Mouse (Mus musculus) kidney, postnatal 36 days (tissue): ENCODE data around the gene Nectin4.
"Not testable (repeated sequence)": the region's sequence is repeated elsewhere in the genome, so short reads cannot be mapped to it uniquely, and the experiment has no call there.

Experiments used
- DNase-seq, 2 experiments: peaks; one replicate each; pipeline ENCODE4 v3.0.0; 2021 to 2022; ENCODE audit warnings: mixed read lengths in 2 of 2

The Nectin4 gene

DNA sequence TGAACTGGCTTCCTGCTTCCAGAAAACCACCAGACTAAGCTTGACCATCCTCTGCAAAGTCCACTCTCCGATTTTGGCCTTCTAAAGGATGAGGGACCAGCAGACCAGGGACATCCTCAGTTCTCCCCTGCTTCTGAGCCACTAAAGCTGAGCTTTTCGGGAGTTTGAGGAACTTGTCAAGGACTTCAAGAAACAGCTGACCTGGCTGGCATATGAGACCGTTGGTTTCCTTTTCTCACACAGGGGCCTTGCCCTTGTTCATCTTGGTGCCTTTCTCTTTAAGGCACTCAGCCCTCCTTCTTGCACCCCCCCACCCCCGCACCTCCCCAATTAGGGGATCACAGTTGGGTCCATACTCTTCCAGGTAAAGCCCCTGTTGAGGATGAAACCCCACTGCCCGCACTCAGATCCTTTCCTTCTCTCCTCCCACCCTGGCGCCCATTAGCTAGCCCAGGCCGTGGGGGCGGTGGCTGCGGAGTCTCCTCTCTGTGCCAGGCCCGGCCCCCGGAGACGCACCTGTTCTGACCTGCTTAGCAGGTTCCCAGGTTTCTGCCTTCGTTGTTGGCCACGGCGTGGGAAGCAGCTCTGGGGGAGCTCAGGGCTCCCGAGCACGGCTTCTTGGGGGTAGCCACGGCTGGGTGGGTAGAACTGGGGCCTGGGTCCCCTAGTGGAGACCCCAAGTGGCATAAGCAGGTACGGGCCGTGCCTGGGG lies at the start of gene Nectin4:
TSS of gene Nectin4 (plus strand) at position 255 of the 712 bp plus-strand sequence.
- peak; percentile 52 to 67 for DNase-seq

- no peak for DNase-seq
Observed at GRCm38 (mm10) chr1:171320151-171320550, 49.7 kb upstream of the Nectin4 start.

DNA sequence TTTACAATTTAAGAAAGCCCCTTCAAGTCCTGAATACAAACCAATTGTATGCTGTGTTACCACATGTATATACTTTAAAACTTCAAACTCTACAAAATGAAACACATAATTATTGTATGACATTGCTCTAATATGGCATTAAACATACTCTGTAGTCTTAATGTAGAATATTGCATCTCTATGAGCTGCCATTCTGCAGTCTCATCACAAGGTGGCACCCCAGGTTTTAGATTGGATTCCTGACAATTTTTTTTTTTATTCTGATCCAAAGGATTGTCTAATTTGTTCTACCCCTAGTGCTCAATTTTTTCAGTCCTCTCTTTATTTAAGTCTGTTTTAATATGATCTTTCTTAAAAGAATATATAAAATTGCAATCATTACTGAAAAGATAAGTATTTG lies 48.5 kb upstream of the Nectin4 start:
- peak; percentile 24 to 27 for DNase-seq

DNA sequence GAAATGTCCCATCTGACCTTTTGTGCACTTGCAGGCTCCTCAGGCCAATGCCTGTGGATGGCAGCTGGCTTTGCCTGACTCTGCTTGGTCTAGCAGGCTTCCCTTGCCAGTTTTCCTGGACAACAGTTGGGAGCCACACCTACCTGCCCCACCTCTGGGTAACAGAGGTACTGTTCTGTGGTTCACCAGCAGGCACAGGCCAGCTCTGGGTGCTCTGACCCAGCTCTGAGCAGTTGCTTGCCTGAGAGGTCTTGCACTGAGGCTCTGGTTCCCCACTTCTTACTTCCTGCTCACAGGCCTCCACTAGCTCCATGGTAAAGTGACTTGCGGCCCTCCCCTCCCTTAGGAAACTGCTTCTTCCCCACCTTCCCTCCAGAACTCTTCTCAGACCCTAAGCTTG lies 47.9 kb upstream of the Nectin4 start:
- DNase-seq: peak; percentile 63 to 64

DNA sequence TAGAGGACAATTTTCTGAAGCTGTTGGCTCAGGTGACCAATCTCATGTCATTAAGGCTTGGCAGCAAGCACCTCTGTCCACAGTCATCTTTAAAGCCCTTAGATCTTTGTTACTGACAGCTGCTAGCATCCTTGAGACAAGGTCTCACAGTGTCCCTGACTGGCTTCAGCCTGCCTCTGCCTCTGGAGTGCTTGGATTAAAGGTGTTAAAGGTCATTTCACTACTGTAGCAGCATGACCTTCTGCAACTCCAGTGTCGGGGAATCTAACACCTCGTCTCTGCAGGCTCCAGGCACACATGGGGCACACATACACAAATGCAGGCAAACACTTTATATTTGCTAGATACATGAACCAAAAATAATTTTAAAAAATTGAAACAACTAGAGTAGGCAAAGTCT lies 44.3 kb upstream of the Nectin4 start:
- no peak for DNase-seq

- not testable (repeated sequence) for DNase-seq
Observed at GRCm38 (mm10) chr1:171326588-171326987, 43.3 kb upstream of the Nectin4 start.

DNA sequence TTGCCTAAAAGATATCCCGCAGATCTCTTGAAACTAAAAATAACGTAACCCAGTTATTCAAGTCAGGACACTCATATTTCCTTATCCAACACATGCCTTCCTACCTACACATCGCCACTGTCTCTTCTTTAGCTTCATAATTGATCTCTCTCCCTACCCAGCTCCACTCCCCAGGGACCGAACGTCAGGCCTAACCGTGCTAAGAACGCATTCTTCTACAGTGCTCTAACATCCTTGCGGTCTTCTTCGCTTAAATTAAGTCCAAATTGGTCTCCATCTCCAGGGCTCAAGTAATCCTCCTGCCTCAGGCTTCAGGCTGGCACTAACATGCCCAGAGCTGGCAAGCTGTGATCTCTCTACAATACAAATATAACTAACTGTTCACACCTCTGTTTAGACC lies 41.7 kb upstream of the Nectin4 start:
- DNase-seq: no peak

DNA sequence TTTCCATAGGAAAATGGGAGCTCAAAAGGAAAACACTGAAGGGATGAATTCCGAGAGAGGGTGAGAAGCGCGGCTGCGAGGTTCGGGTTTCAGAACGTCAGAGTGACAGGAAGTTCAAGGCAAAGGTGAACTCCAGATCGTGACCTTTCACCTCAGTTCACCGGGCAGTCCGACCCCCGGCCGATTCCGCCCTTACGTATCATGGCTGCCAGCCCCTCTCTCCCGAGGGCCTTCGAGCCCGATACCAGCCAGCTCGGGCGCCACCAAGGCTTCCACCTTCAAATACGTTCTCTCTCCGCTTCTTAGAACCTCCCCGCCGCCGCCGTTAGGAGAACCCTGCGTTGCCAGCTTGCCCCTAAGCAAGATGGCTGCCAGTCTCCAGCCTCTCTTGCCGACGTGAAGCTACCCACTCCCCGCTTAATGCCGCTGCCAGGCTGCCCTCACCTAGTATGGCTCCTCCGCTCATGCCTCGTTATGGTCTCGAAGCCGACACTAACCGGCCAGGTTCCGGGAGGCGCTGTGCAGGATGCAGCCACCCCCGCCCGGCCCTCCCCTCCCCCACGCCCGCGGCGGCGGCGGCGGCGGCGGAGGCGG lies 41.0 kb upstream of the Nectin4 start, which contains the start of gene Dedd:
TSS of gene Dedd (plus strand) at position 307 of the 594 bp plus-strand sequence.
- DNase-seq: peak; percentile 90 to 95

GRCm38 (mm10) chr1:171329433-171330215 lies 40.3 kb upstream of the Nectin4 start:
- DNase-seq: peak; percentile 32 to 88

DNA sequence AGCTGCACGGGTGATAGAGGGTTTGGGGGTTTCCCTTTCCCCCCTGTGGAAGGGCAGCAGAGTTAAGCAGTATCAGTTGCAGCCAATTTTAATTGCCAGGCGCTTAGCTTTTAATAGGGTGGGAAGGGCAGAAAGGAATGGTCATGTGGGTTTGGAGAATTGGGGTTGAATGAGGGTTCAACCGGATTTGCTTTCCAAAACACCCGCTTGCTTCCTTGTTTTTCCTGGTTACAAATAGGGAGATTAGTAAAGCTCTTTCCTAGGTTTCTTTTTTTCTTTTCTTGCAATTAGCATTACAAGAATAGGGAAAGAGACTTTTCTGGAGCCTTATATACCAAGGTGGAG lies 39.7 kb upstream of the Nectin4 start:
- DNase-seq: peak; percentile 24 to 25

GRCm38 (mm10) chr1:171342262-171343207 lies 27.4 kb upstream of the Nectin4 start:
- peak; percentile 42 to 66 for DNase-seq

DNA sequence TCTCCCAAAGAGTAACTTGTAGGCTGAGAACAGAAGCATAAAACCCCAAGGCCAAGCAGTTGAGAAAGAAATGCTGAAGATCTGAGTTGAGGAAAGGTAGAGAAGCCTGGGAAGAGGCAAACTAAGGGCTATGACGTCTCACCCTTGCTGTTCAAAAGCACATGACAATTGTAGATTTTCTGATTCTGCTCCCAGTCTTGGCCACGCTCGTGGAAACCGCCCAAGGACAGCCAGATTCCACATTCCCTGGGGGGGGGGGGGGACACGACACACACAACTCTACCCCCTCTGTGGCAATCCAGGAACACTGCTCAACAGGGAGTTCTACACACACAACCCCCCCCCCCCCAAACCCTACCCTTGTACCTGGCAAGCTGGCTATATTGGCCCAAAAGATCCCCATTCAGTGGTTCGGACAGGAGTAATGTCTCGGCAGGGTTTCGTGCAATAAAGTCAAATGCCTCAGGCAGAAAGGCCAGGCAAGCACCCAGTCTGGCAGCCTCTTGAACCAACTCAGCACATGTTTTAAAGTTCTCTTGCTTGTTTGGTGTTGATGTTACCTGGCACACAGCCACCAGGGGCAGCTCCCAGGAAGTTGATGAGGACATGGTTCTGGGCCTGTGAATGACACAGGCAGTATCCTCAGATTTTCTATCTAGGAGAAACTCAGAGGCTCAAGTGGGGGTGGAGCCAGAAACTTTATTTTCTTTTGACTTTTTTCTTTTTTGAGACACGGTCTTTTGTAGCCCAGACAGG lies 25.8 kb upstream of the Nectin4 start:
- peak; percentile 86 for DNase-seq

DNA sequence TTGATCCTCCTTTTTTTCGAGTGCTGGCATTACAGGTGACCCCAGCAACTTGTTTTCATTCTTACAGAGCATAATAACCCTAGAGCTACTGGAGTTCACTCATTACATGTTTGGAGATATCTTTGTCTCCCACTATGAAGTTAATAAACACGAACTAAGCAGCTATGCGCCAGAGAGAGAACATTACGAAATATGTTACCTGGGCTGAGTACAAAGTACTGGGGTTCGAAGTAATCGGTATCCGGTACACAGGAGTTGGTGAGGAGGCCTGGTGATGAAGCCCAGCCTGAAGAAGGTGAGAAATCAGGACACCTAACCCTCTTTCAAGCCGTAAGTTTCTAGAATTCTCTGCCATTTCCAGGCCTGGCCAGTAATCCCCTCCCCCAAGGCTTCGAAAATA lies 25.2 kb upstream of the Nectin4 start:
- no peak for DNase-seq

DNA sequence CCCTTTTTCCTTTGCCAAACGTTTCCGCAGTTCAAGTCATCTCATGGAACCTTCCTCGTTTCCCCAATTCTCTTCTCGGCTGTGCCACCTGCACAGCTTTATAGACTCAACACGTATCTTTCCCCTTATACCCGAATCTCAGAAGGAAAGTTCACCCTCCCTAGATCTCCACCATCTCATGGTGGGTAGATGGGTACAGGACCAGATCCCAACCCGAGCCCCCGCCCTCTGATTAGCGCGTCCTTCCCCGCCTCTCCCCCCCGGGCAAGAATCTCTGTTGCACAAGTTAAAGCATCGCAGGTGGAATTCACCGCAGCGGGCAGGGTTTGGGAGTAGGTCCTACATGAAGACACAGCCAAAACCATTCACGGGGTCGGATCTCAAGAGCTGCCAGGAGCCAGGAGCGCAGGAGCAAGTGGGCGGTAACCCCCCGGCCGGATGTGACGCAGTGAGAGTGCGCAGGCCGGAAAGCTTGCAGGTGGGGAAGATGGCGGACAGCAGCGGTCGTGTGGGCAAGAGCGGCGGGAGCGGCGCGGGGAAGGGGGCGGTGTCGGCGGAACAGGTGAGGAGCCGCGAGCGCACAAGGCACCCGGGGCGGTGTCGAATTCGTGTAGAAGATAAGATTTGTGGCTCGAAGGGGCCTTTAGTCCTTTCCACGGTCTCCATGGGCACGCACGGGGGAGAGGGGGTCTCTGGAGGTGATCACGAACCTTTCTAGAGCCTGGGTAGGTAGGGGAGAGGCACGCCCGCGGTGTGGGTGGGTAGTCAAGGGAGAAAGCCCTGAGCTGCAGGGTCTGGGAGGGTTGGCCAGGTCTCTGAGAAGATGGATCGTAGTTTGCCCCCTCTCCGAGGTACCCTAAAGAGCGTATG lies 24.4 kb upstream of the Nectin4 start, which contains the start of the genes Nit1 and Pfdn2:
TSS of gene Nit1 (minus strand) at position 422 of the 870 bp plus-strand sequence.
TSS of gene Pfdn2 (plus strand) at position 446 of the 870 bp plus-strand sequence.
- DNase-seq: peak; percentile 95 to 96

- peak in 1 of 2 experiments; percentile 37 for DNase-seq
Observed at GRCm38 (mm10) chr1:171346095-171346450, 23.8 kb upstream of the Nectin4 start.

- DNase-seq: peak in 1 of 2 experiments; percentile 39
Observed at GRCm38 (mm10) chr1:171348665-171349064, 21.2 kb upstream of the Nectin4 start.

DNA sequence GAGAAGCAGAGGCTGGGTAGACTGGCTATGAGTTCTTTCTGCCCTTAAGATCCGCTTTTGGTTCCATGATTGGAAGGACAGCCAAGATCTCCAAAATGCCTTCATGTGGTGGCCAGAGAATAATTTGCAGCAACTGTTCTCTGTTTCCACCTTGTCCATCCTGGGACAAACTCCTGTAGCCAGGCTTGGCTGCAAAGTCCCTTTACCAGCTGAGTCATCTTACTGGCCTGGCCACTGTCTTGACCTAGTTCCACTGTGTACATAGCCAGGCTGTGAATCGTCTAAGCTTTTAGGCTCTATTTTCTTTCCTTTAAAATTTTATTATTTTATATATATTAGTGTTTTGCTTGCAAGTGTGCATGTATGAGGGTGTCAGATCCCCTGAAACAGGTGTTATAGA lies 20.7 kb upstream of the Nectin4 start:
- no peak for DNase-seq

DNA sequence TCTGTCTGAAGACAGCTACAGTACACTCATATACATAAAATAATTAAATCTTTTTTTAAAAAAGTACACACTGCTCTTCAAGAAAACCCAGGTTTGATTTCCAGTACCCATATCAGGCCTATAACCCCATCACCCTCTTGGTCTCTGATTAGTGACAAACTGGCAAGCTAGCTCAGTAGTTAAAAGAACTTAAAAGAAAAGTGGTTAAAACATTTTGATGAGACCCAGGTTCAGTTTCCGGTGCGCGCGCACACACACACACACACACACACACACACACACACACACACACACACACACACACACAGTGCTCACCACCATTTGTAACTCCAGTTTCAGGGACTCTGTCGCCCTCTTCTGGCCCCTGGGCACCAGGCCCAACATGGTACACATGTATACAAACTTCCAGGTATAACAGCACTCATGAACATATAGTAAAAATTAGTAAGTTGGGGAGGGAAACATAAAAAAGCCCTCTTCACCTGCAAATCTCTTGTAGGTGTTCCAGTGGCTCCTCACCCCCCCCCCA lies 14.0 kb upstream of the Nectin4 start:
- DNase-seq: peak; percentile 23 to 68

DNA sequence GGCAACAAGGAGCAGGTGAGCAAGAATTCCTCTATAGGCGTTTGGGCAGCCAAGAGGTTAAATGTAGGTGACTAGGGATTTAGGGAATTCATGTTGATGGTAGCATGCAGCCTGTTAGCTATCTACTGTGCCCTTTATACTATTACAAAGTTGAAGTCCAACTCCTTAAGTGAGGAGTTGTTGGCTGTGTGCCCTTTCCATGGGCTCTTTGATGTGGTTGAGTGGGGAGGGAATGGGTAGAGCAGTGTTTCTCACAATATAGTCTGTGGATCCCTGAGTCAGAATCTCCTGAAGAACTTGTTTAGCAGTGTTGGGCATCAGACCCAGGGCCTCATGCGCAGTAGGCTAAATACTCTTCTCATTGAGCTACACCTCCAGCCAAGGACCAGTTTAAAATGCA lies 13.1 kb upstream of the Nectin4 start:
- DNase-seq: peak; percentile 18 to 22

- DNase-seq: peak; percentile 21 to 26
Observed at GRCm38 (mm10) chr1:171358421-171358820, 11.5 kb upstream of the Nectin4 start.
